Mouse (Mus musculus) B cell, adult 2 months (primary cell): Measurements from ENCODE around the gene Otud7b.
A peak's percentile ranks its signal among the peaks of the same experiment; 100 is the strongest.
"Not testable (repeated sequence)": the region's sequence is repeated elsewhere in the genome, so short reads cannot be mapped to it uniquely, and the experiment has no call there.

Source experiments
- DNase-seq, 2 experiments: peaks; one replicate each; pipeline ENCODE4 v3.0.0; 2022

The Otud7b gene

GRCm38 (mm10) chr3:96152611-96153010 lies 48.3 kb downstream of the Otud7b start:
- DNase-seq = no peak

- no peak for DNase-seq
Observed at GRCm38 (mm10) chr3:96155501-96155900, 51.2 kb downstream of the Otud7b start.

GRCm38 (mm10) chr3:96159820-96160219 lies 55.5 kb downstream of the Otud7b start:
- no peak for DNase-seq

- no peak for DNase-seq
Observed at GRCm38 (mm10) chr3:96160222-96160802, 56.0 kb downstream of the Otud7b start.

GRCm38 (mm10) chr3:96160803-96161516 lies 56.6 kb downstream of the Otud7b start:
- DNase-seq = no peak

GRCm38 (mm10) chr3:96161869-96162840 lies 57.8 kb downstream of the Otud7b start, which contains the start of gene Mtmr11:
Gene Mtmr11 (plus strand): TSS chr3:96162004.
- no peak for DNase-seq

- DNase-seq = no peak
Observed at GRCm38 (mm10) chr3:96163040-96163439, 58.7 kb downstream of the Otud7b start.

GRCm38 (mm10) chr3:96168466-96169158 lies 64.3 kb downstream of the Otud7b start:
- DNase-seq = no peak

GRCm38 (mm10) chr3:96170276-96170675 lies 65.9 kb downstream of the Otud7b start:
- no peak for DNase-seq

GRCm38 (mm10) chr3:96170976-96171545 lies 66.7 kb downstream of the Otud7b start:
- no peak for DNase-seq

- DNase-seq = no peak
Observed at GRCm38 (mm10) chr3:96171583-96172196, 67.4 kb downstream of the Otud7b start.

- peak; percentile 83 to 84 for DNase-seq
Observed at GRCm38 (mm10) chr3:96172197-96173178, 68.2 kb downstream of the Otud7b start, which contains the start of gene Sf3b4. Gene Sf3b4 (plus strand): TSS chr3:96172332.

GRCm38 (mm10) chr3:96173185-96173584 lies 68.9 kb downstream of the Otud7b start:
- DNase-seq = no peak

- DNase-seq = not testable (repeated sequence)
Observed at GRCm38 (mm10) chr3:96174042-96174441, 69.7 kb downstream of the Otud7b start.

- DNase-seq = no peak
Observed at GRCm38 (mm10) chr3:96175251-96175650, 70.9 kb downstream of the Otud7b start.

- DNase-seq = no peak
Observed at GRCm38 (mm10) chr3:96178427-96178826, 74.1 kb downstream of the Otud7b start.

GRCm38 (mm10) chr3:96178902-96179301 lies 74.6 kb downstream of the Otud7b start:
- no peak for DNase-seq

GRCm38 (mm10) chr3:96179531-96179930 lies 75.2 kb downstream of the Otud7b start:
- DNase-seq = no peak

- DNase-seq = peak; percentile 72 to 73
Observed at GRCm38 (mm10) chr3:96180727-96181477, 76.6 kb downstream of the Otud7b start, which contains the start of gene Sv2a. Gene Sv2a (plus strand): TSS chr3:96181151.
